Mouse (Mus musculus) urinary bladder, postnatal 4 days (tissue): ENCODE data around the gene Hoxb7.

Experiments used
- DNase-seq, 2 experiments: peaks; one replicate each; pipeline ENCODE4 v3.0.0; 2021 to 2022; ENCODE audit warnings: low spot score in 2 of 2

Hoxb7 gene

GRCm38 (mm10) chr11:96268031-96268745 is 18.2 kb upstream of the Hoxb7 start:
- DNase-seq, result no peak

DNA sequence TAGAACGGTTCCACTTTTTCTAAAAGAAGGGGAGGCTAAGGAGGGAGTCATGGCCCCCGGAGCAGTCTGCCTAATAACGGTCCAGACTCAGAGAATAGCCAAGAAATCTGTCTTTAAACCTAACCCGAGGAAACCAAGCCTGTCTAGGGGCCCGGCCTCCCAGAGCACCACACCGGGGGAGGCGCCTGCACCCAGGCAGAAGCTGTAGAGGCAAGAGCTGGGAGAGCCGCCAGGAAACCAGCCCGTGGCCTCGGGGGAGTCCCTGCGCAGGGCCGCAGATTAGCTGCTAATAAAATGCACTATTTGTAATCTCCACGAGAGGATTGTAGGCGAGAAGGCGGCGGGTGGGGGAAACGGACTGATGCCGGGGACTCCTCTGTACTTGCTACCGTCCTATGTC is 16.6 kb upstream of the Hoxb7 start:
- peak in 1 of 2 experiments; percentile 67 for DNase-seq

GRCm38 (mm10) chr11:96270996-96271540 is 15.4 kb upstream of the Hoxb7 start, which contains the start of gene Hoxb9:
Gene Hoxb9 (plus strand): TSS chr11:96271457.
- DNase-seq, result no peak

GRCm38 (mm10) chr11:96271541-96272011 is 14.8 kb upstream of the Hoxb7 start:
- DNase-seq, result no peak

DNA sequence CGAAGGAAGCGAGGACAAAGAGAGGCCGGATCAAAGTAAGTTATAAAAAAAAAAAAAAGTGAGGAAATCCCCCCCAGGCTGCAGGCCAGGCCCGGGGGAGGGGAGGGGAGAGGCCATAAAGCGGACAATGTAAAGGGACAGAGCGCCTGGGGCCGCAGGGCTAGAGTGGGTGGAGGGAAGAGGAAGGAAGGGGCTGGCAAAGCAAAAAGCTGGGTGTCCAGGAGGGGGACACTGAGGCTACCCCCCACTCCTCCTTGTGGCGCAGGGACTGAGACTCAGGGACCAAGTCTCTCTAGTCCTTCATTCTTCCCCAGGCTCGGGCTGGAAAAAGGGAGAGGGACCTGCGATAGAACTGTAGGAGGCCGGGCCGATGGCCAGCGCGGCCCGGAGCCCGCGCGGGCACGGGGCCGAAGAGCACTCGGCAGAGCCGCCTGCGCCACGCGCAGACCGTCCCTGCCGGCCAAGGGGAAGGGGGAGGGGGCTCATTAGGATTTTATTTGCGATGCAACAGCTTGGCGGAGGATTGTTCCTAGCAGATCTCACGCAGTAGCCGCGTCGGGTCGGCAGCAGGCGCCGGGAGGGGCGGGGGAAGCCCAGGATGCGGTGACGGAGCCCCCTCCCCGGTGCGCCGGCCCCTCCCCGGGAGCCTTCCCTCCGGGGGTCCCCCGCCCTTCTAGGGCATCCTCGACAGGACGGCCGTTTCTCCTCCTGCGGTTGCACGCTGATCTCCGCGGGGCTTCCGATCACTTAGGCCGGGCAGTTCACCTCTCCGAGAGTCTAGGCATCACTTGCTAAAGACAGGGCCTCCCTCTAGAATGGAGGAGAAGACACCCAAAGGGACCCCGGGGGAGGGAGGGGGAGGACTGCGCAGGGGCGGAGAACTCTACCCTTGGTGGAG is 14.2 kb upstream of the Hoxb7 start:
- DNase-seq, result no peak

DNA sequence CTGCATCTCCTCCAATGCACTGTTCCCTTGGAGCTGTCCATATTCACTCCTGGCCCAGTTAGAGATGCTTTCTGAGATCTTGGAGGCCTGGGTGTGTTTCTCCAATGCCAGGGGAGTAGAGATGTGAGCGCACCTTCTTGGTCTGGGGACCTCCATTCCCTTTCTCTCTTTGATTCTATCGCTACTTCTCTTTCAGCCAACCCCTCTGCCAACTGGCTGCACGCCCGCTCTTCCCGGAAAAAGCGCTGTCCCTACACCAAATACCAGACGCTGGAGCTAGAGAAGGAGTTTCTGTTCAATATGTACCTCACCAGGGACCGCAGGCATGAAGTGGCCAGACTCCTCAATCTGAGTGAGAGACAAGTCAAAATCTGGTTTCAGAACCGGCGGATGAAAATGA is 12.0 kb upstream of the Hoxb7 start:
- DNase-seq, result no peak

DNA sequence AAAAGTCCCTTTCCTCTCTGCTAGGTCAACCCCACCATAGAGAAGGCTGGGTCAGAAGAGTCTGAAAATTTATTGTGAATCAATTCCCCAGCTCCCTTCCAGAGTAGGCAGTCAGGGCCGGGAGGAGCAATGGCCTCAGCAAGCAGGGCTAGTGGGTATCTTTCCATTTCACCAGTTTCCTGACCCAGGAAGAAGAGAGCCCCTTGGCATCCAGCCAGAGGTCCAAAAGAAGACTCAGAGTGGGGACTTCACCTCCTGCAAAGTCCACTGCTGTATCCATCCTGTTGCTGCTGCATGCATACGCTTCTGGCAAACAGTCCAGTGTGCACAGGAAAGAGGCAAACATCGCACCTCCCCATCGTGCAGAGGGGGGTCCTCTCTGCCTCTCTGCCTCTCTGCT is 10.5 kb upstream of the Hoxb7 start:
- DNase-seq, result no peak

DNA sequence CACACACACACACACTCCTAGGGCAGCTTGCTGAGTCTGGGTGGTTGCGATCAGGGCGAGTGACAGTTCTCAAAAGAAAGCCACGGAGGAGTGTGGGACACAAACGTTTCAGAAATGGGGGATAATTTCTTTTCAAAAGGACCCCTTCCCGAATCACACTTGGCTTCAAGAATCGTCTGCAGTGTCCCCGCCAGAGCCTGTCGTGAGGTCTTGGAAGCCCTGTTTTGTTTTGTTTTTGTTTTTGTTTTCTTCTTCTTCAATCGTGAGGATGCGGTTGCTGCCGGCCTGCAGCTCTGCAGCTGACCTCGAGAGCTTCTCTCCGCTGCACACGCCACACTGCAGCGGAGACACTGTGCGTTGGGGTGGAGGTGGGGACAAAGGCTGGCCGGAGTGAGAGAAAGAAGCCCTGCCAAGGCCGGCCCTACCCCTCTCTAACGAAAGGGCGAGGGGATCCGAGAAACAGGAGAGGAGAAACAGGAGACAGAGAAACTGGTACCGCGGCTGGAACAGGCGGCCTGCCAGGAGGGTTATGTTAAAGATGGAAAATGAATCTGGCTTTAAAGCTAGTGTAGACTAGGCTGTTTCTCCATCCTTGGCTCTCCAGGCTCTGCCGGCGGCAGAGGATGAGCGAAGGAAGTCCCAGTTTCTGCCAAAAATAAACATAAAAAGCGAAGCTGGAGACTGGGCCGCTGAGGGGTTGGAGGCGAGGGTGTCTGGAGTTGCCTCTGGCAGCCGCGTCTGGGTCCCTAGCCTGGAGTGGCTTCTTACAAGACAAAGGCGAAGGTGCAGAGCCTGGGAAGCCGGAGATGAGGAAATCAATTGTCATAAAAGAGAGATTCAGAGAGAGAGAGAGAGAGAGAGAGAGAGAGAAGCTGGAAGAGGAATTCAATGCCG is 9.0 kb upstream of the Hoxb7 start:
- no peak for DNase-seq

- DNase-seq, result no peak
Observed at GRCm38 (mm10) chr11:96278324-96278723, 8.1 kb upstream of the Hoxb7 start.

- DNase-seq, result peak in 1 of 2 experiments; percentile 74
Observed at GRCm38 (mm10) chr11:96278773-96279172, 7.7 kb upstream of the Hoxb7 start.

- no peak for DNase-seq
Observed at GRCm38 (mm10) chr11:96279421-96280233, 6.8 kb upstream of the Hoxb7 start.

GRCm38 (mm10) chr11:96280399-96281378 is 5.7 kb upstream of the Hoxb7 start:
- no peak for DNase-seq

GRCm38 (mm10) chr11:96281396-96281795 is 5.0 kb upstream of the Hoxb7 start:
- no peak for DNase-seq

- no peak for DNase-seq
Observed at GRCm38 (mm10) chr11:96281855-96282570, 4.4 kb upstream of the Hoxb7 start, which contains the start of gene Hoxb8. Gene Hoxb8 (plus strand): TSS chr11:96281905.

GRCm38 (mm10) chr11:96282795-96283430 is 3.5 kb upstream of the Hoxb7 start:
- DNase-seq, result no peak

- DNase-seq, result no peak
Observed at GRCm38 (mm10) chr11:96284041-96284749, 2.2 kb upstream of the Hoxb7 start.
